Mouse (Mus musculus) kidney, adult 18-20 months (tissue): Measurements from ENCODE around the gene Gm10666.
"Not testable (repeated sequence)": the region's sequence is repeated elsewhere in the genome, so short reads cannot be mapped to it uniquely, and the experiment has no call there.

Experiments
- DNase-seq: peaks from one replicate; pipeline ENCODE4 v3.0.0; 2021

The Gm10666 gene

DNA sequence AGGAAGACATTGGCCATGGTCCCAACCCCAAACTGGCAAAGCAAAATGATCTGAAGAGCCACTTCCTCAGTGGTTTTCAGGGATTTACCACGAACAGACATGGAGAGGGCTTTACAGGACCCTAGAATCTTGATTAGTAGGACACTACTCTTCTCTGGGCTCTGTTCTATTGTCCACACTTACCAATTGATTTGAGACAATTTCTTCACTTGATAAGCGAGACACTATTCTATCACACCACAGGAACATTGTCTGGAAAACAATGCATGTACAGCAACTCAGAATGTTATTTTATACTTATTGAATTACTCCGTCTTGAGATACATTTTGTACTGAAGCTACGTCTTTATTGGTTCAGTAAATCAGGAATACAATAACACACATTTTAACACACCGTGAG is at the start of gene Gm10666:
Gene Gm10666 (minus strand): TSS at position 101 of the 400 bp plus-strand sequence.
- DNase-seq, result not testable (repeated sequence)

DNA sequence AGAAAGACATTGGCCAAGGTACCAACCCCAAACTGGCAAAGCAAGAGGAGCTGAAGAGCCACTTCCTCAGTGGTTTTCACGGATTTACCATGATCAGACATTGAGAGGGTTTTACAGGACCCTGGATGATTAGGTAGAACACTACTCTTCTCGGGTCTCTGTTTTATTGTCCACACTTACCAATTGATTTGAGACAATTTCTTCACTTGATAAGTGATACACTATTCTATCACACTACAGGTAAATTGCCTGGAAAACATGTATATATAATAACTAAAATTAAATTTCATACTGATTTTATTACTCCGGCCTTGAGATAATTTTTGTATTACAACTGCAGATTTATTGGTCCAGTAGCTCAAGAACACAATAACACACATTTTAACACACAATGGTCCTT is 29.4 kb upstream of the Gm10666 start, which contains the start of gene Vmn1r142:
Gene Vmn1r142 (minus strand): TSS at position 101 of the 400 bp plus-strand sequence.
- not testable (repeated sequence) for DNase-seq

- DNase-seq, result not testable (repeated sequence)
These were observed 16.4 kb downstream of the Gm10666 start, which contains the start of gene Gm16451 for GRCm38 (mm10) chr7:22118145-22118544. Gene Gm16451 (minus strand): TSS chr7:22118245.
